9 mouse cellular contexts compared by ENCODE assay signal in the genomic region with DNA sequence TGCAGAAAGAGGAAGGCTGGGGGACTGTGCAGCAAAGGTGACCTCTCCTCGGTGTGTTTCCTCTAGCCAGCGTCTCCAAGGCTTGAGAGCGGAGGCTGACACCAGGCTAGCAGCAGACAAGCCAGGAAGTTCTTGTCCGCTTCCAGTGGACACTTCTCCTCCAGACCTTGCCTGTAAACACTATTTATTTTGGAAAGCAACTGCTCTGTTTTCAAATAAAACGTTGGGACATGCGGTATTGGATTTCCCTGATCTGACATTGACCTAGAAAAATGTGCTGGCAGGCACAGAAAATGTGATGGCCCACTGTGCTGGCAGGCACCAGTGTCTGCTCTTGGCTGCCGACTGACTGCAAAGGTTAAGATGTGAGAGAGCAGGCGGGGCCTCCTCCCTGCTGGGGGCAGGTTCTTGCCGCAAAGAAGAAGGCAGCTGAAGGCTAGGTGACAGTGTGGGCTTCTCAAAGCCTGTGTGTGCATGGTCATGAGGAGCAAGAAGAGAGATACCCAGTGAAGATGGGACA. TPM values are rescaled to one million over a fixed set of nuclear protein-coding genes. Genes with fewer than 3 reads are reported as not detected.
DNase-seq lines count a peak whose midpoint lies in the region; ATAC-seq lines count a peak whose summit lies in the region.
"Had no signal": no experiment of that assay in that cellular context is flagged by ENCODE, and none has a peak within 500 bp of the region (broad histone marks: within the 10 kb centered on the region; RNA-seq: fewer than 3 reads in every experiment).

No protein-coding gene starts in this region.

- intact Hi-C loops in gastrocnemius, postnatal 14 days (cut with DNase I; ENCODE audit: low total_unique reads) = loop anchor here (10.0 kb wide), 1 partner anchor 150 kb away; no protein-coding TSS in a partner anchor

- peak; percentile 35 to 68 for DNase-seq in heart, adult 18-20 months
- no peak for DNase-seq in heart, adult 8-10 months (ENCODE audit: low spot score)
- DNase-seq in urinary bladder, postnatal 14 days (ENCODE audit: low spot score) = peak; percentile 36
- no peak for DNase-seq in urinary bladder, adult 18-20 months (ENCODE audit: low spot score in 2 of 2)
- peak; percentile 61 for DNase-seq in gastrocnemius, postnatal 14 days

- no peak overlapping the region for H3K4me2 ChIP-seq in midbrain, embryonic 15.5 days
- no peak overlapping the region for H3K4me2 ChIP-seq in forebrain, embryonic 15.5 days (replicated peaks)

- H3K4me1 ChIP-seq in midbrain, embryonic 15.5 days = no peaks in the 10 kb centered on the region; the same call in 1 of the 2 replicates
- peaks cover 3% of the 10 kb centered on the region; the same call in 1 of the 2 replicates for H3K4me1 ChIP-seq in forebrain, embryonic 15.5 days

- H3K27me3 ChIP-seq in midbrain, embryonic 15.5 days (replicated peaks) = no peaks in the 10 kb centered on the region
- H3K27me3 ChIP-seq in forebrain, embryonic 15.5 days = no peaks in the 10 kb centered on the region

- no peak overlapping the region for H3K27ac ChIP-seq in midbrain, embryonic 15.5 days
- no peak overlapping the region for H3K27ac ChIP-seq in forebrain, embryonic 15.5 days (replicated peaks)

- WGBS in midbrain, embryonic 15.5 days = 70% methylated on average over 9 of the region's 9 CpGs
- 73% methylated on average over 9 of the region's 9 CpGs for WGBS in forebrain, embryonic 15.5 days

- ATAC-seq in erythroblast, adult 5-6 weeks (replicated peaks; ENCODE audit: low FRiP score, poor library complexity, severe bottlenecking) = no peak
- no peak for ATAC-seq in midbrain, embryonic 15.5 days (replicated peaks)
- no peak for ATAC-seq in forebrain, embryonic 15.5 days (replicated peaks)
- ATAC-seq: forebrain, embryonic 14.5 days had no signal

- H3K4me3 ChIP-seq in midbrain, embryonic 15.5 days = no peak overlapping the region
- H3K4me3 ChIP-seq in forebrain, embryonic 15.5 days = no peak overlapping the region

- H3K36me3 ChIP-seq in midbrain, embryonic 15.5 days (replicated peaks) = no peaks in the 10 kb centered on the region
- no peaks in the 10 kb centered on the region for H3K36me3 ChIP-seq in forebrain, embryonic 15.5 days

- H3K9ac ChIP-seq in midbrain, embryonic 15.5 days = no peak overlapping the region
- H3K9ac ChIP-seq in forebrain, embryonic 15.5 days (replicated peaks) = no peak overlapping the region

- no peaks in the 10 kb centered on the region for H3K9me3 ChIP-seq in midbrain, embryonic 15.5 days
- no peaks in the 10 kb centered on the region for H3K9me3 ChIP-seq in forebrain, embryonic 15.5 days

RNA-seq across cellular contexts. Expression of a gene that starts 26.4 kb away (rescaled TPM):
- 10 to 100 TPM; 45.6 to 47.9 TPM for total RNA-seq in heart, adult 18-20 months (2021)
- 10 to 100 TPM; 34.3 to 54.4 (median 46.8) TPM for total RNA-seq in heart, adult 8-10 months (2022)
- total RNA-seq in gastrocnemius, postnatal 14 days (2021) = 1 to 10 TPM; 5.1 to 6.8 TPM
- total RNA-seq in erythroblast, adult 5-6 weeks (2015; ENCODE audit: low replicate concordance) = not detected in 2 replicates
- not detected in 2 replicates for total RNA-seq in erythroblast, adult 5-6 weeks (2017; ENCODE audit: low replicate concordance)
- polyA plus RNA-seq in midbrain, embryonic 15.5 days (2015; fragmentation: Nextera tagmentation; extraction: Ambion mirVana) = 25.0 and 25.6 TPM in 2 replicates
- polyA plus RNA-seq in forebrain, embryonic 15.5 days (2015; fragmentation: Nextera tagmentation; extraction: Ambion mirVana) = 22.3 and 25.9 TPM in 2 replicates

RNA-seq across cellular contexts. Expression of a gene that starts 40.4 kb away (rescaled TPM):
- total RNA-seq in heart, adult 18-20 months (2021) = 10 to 100 TPM; 80.4 to 85.1 TPM
- total RNA-seq in heart, adult 8-10 months (2022) = 100 to 1,000 TPM in 1 of 4 experiments, 10 to 100 TPM in 3; 82.0 to 100 (median 95.6) TPM
- 100 to 1,000 TPM in 1 of 2 experiments, 10 to 100 TPM in 1; 86.4 to 106 TPM for total RNA-seq in gastrocnemius, postnatal 14 days (2021)
- 0.63 TPM in 1 of 2 replicates, not detected in the other for total RNA-seq in erythroblast, adult 5-6 weeks (2015; ENCODE audit: low replicate concordance)
- total RNA-seq in erythroblast, adult 5-6 weeks (2017; ENCODE audit: low replicate concordance) = 0.34 and 1.5 TPM in 2 replicates
- 2.7 and 2.8 TPM in 2 replicates for polyA plus RNA-seq in midbrain, embryonic 15.5 days (2015; fragmentation: Nextera tagmentation; extraction: Ambion mirVana)
- polyA plus RNA-seq in forebrain, embryonic 15.5 days (2015; fragmentation: Nextera tagmentation; extraction: Ambion mirVana) = 5.9 and 7.0 TPM in 2 replicates

Comparison
In these comparisons a context has a peak if more than half of its experiments do, and no peak if none do; other contexts are left out.
1. DNase-seq: peak in heart, adult 18-20 months (2 of 2), urinary bladder, postnatal 14 days (single experiment) and gastrocnemius, postnatal 14 days (single experiment); none in heart, adult 8-10 months (single experiment) and urinary bladder, adult 18-20 months (0 of 2).
2. RNA of a gene that starts 26.4 kb away (total RNA-seq): 45.6 to 47.9 TPM in heart, adult 18-20 months, 34.3 to 54.4 TPM in heart, adult 8-10 months and 5.1 to 6.8 TPM in gastrocnemius, postnatal 14 days; not detected in erythroblast, adult 5-6 weeks; every median in the first group is over 4 times any median in the second.
3. RNA of a gene that starts 40.4 kb away (total RNA-seq): 86.4 to 106 TPM in gastrocnemius, postnatal 14 days, 82.0 to 100 TPM in heart, adult 8-10 months and 80.4 to 85.1 TPM in heart, adult 18-20 months; 0.34 to 1.5 TPM in erythroblast, adult 5-6 weeks; every median in the first group is over 10 times any median in the second.